Comparison of ENCODE assay signal across 9 mouse cellular contexts in the genomic region with DNA sequence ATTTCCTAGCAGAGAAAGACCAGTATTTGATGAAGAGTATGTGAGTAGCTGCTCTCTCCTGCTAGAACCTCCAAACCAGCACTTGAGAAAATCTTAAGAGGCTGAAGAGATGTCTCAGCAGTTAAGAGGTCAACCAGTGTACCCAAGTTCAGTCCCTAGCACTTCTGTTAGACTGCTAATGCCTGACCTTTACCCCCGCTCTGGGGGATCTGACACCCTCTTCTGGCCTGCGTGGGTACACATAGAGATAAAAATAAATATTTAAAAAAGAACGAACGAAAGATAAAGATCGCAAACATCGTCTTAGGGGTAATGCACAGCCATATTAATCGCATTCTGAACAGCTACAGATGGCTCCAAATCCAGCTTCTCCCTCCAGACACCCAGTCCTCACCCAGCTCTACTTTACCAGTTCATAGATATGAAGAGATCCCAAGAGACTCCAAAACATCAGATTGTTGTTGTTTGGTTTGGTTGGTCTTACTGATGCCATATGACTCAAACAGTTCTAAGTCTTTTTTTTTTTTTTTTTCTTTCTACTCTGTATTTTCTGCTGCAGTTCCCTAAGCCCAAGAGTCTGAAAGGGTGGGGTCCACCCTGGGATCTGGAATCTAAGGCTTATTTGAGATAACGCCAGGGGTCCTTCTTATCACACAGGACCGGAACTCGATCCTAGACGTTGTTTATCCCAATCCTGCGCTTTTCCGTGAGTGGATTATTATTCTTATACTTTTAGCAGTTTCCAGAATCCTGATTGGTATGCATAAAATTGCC. TPM values are rescaled to one million over a fixed set of nuclear protein-coding genes. Genes with fewer than 3 reads are reported as not detected.
DNase-seq lines count a peak whose midpoint lies in the region; ATAC-seq lines count a peak whose summit lies in the region.
"Had no signal": no experiment of that assay in that cellular context is flagged by ENCODE, and none has a peak within 500 bp of the region (broad histone marks: within the 10 kb centered on the region; RNA-seq: fewer than 3 reads in every experiment).

No protein-coding gene starts in this region.

- no peak for ATAC-seq in erythroblast, adult 5-6 weeks (replicated peaks; ENCODE audit: low FRiP score, poor library complexity, severe bottlenecking)
- ATAC-seq in forebrain, embryonic 11.5 days (replicated peaks; ENCODE audit: low FRiP score), result peak; percentile 80
- ATAC-seq in liver, embryonic 12.5 days, result peak; percentile 35; the same call in 1 of the 2 replicates

- H3K9ac ChIP-seq in forebrain, embryonic 11.5 days (ENCODE audit: low read length), result no peak overlapping the region
- H3K9ac ChIP-seq in liver, embryonic 12.5 days, result no peak overlapping the region

- no peaks in the 10 kb centered on the region for H3K9me3 ChIP-seq in erythroblast, embryonic 14.5 days (ENCODE audit: control insufficient read depth, low read length)
- no peaks in the 10 kb centered on the region for H3K9me3 ChIP-seq in forebrain, embryonic 11.5 days (ENCODE audit: control insufficient read depth, low read length)
- H3K9me3 ChIP-seq in liver, embryonic 12.5 days (replicated peaks), result no peaks in the 10 kb centered on the region

- no peaks in the 10 kb centered on the region; the same call in 1 of the 2 replicates for H3K36me3 ChIP-seq in erythroblast, embryonic 14.5 days (ENCODE audit: control insufficient read depth)
- no peaks in the 10 kb centered on the region; the same call in 1 of the 2 replicates for H3K36me3 ChIP-seq in forebrain, embryonic 11.5 days (ENCODE audit: control insufficient read depth, insufficient read depth, low read length)
- H3K36me3 ChIP-seq in liver, embryonic 12.5 days, result peaks cover 2% of the 10 kb centered on the region; the same call in 1 of the 2 replicates

- H3K4me2 ChIP-seq in forebrain, embryonic 11.5 days (ENCODE audit: low read depth, low read length, severe bottlenecking), result peak overlapping the region; percentile 36; the same call in 1 of the 2 replicates
- peak overlapping the region; percentile 67 for H3K4me2 ChIP-seq in liver, embryonic 12.5 days

- 36% methylated on average over 13 of the region's 13 CpGs for WGBS in forebrain, embryonic 11.5 days
- WGBS in liver, embryonic 12.5 days (ENCODE audit: insufficient replicate concordance), result 25% methylated on average over 13 of the region's 13 CpGs

- peak overlapping the region; percentile 63 for H3K4me3 ChIP-seq in erythroblast, embryonic 14.5 days (replicated peaks)
- peak overlapping the region; percentile 46 for H3K4me3 ChIP-seq in forebrain, embryonic 11.5 days (ENCODE audit: low read depth, low read length)
- H3K4me3 ChIP-seq in liver, embryonic 12.5 days, result peak overlapping the region; percentile 62

- no peak overlapping the region for H3K27ac ChIP-seq in forebrain, embryonic 11.5 days (ENCODE audit: low read depth, low read length)
- H3K27ac ChIP-seq in liver, embryonic 12.5 days, result no peak overlapping the region

- no peaks in the 10 kb centered on the region for H3K27me3 ChIP-seq in erythroblast, embryonic 14.5 days (ENCODE audit: control insufficient read depth)
- H3K27me3 ChIP-seq in forebrain, embryonic 11.5 days (ENCODE audit: control insufficient read depth, insufficient read depth, low read length), result no peaks in the 10 kb centered on the region
- no peaks in the 10 kb centered on the region for H3K27me3 ChIP-seq in liver, embryonic 12.5 days (replicated peaks)

- H3K4me1 ChIP-seq in erythroblast, embryonic 14.5 days (ENCODE audit: control insufficient read depth), result peaks cover 7% of the 10 kb centered on the region
- H3K4me1 ChIP-seq in forebrain, embryonic 11.5 days (replicated peaks; ENCODE audit: control insufficient read depth, insufficient read depth, low read length), result no peaks in the 10 kb centered on the region
- peaks cover 4% of the 10 kb centered on the region; the same call in 1 of the 2 replicates for H3K4me1 ChIP-seq in liver, embryonic 12.5 days

- DNase-seq in 416B (ENCODE audit: low read depth), result peak; percentile 52
- DNase-seq in forebrain, embryonic 11.5 days (ENCODE audit: low spot score), result no peak
- DNase-seq in yolk sac, embryonic 10.5 days (ENCODE audit: low spot score), result peak; percentile 14
- no peak for DNase-seq in layer of hippocampus, adult 9-10 months (ENCODE audit: low spot score)
- no peak for DNase-seq in spleen, postnatal 14 days (ENCODE audit: low spot score in 2 of 2)

RNA-seq across cellular contexts. Expression of a gene that starts 16.5 kb away (rescaled TPM):
- polyA plus RNA-seq in erythroblast, embryonic 14.5 days (2012), result not detected in 2 replicates
- total RNA-seq in erythroblast, adult 5-6 weeks (2015; ENCODE audit: low replicate concordance), result 2.5 TPM in 1 of 2 replicates, not detected in the other
- total RNA-seq in erythroblast, adult 5-6 weeks (2017; ENCODE audit: low replicate concordance), result 1.4 TPM in 1 of 2 replicates, not detected in the other
- polyA plus RNA-seq in forebrain, embryonic 11.5 days (2014; fragmentation: Nextera tagmentation; extraction: Ambion mirVana), result 2.5 and 3.5 TPM in 2 replicates
- polyA plus RNA-seq in liver, embryonic 12.5 days (2016; fragmentation: Nextera tagmentation; extraction: Ambion mirVana), result 0.51 and 0.73 TPM in 2 replicates

RNA-seq across cellular contexts. Expression of a gene that starts 22.2 kb away (rescaled TPM):
- polyA plus RNA-seq in erythroblast, embryonic 14.5 days (2012), result not detected in 2 replicates
- 0.84 and 3.5 TPM in 2 replicates for total RNA-seq in erythroblast, adult 5-6 weeks (2015; ENCODE audit: low replicate concordance)
- 0.43 and 0.56 TPM in 2 replicates for total RNA-seq in erythroblast, adult 5-6 weeks (2017; ENCODE audit: low replicate concordance)
- 10.8 and 11.3 TPM in 2 replicates for polyA plus RNA-seq in forebrain, embryonic 11.5 days (2014; fragmentation: Nextera tagmentation; extraction: Ambion mirVana)
- 2.1 and 2.2 TPM in 2 replicates for polyA plus RNA-seq in liver, embryonic 12.5 days (2016; fragmentation: Nextera tagmentation; extraction: Ambion mirVana)

RNA-seq across cellular contexts. Expression of a gene that starts 51.0 kb away (rescaled TPM):
- polyA plus RNA-seq in erythroblast, embryonic 14.5 days (2012), result not detected in 2 replicates
- 1.5 and 2.5 TPM in 2 replicates for total RNA-seq in erythroblast, adult 5-6 weeks (2015; ENCODE audit: low replicate concordance)
- 4.7 and 4.9 TPM in 2 replicates for total RNA-seq in erythroblast, adult 5-6 weeks (2017; ENCODE audit: low replicate concordance)
- polyA plus RNA-seq in forebrain, embryonic 11.5 days (2014; fragmentation: Nextera tagmentation; extraction: Ambion mirVana), result 6.2 and 8.1 TPM in 2 replicates
- polyA plus RNA-seq in liver, embryonic 12.5 days (2016; fragmentation: Nextera tagmentation; extraction: Ambion mirVana), result 0.42 and 0.44 TPM in 2 replicates

RNA-seq across cellular contexts. Expression of a gene that starts 59.5 kb away (rescaled TPM):
- not detected in 2 replicates for polyA plus RNA-seq in erythroblast, embryonic 14.5 days (2012)
- not detected in 2 replicates for total RNA-seq in erythroblast, adult 5-6 weeks (2015; ENCODE audit: low replicate concordance)
- 0.28 and 0.51 TPM in 2 replicates for total RNA-seq in erythroblast, adult 5-6 weeks (2017; ENCODE audit: low replicate concordance)
- polyA plus RNA-seq in forebrain, embryonic 11.5 days (2014; fragmentation: Nextera tagmentation; extraction: Ambion mirVana), result 0.24 and 0.45 TPM in 2 replicates
- polyA plus RNA-seq in liver, embryonic 12.5 days (2016; fragmentation: Nextera tagmentation; extraction: Ambion mirVana), result 0.07 TPM in 1 of 2 replicates, not detected in the other
- polyA plus RNA-seq: large intestine, adult 2 months had no signal

Comparison
In these comparisons a context has a peak if more than half of its experiments do, and no peak if none do; other contexts are left out.
1. DNase-seq: peak in 416B (single experiment) and yolk sac, embryonic 10.5 days (single experiment); none in forebrain, embryonic 11.5 days (single experiment), layer of hippocampus, adult 9-10 months (single experiment) and spleen, postnatal 14 days (0 of 2).
2. Peak in every context shown above with its lines, with median percentiles within 50 percentile points of each other: H3K4me3 ChIP-seq.